Mouse (Mus musculus) kidney, postnatal 4 days (tissue): Measurements from ENCODE around the gene Akap12.

Experiments used
- DNase-seq, 2 experiments: peaks; one replicate each; pipeline ENCODE4 v3.0.0; 2021; ENCODE audit warnings: mixed read lengths in 2 of 2

Akap12 gene

GRCm38 (mm10) chr10:4285752-4286151 lies 19.6 kb downstream of the Akap12 start:
- peak; percentile 19 to 33 for DNase-seq

DNA sequence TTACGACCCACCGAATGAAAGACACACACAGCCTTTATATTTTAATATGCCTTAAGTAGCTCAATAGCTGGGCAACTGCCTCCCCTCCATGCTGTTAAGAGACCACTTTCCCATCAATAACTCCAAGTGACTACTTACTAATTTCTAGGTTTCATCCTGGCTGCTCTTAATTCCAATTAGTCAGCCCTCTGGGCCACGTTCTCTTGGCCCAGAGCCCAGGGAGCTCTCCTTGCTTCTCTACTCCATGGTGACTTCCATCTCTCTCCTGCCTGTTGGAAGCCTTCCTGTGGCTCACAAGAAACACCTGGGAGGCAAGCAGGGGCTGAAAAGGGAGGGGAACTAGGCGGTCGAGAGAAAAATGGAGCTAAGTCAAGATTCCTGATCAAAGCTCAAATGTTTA lies 23.0 kb downstream of the Akap12 start:
- peak; percentile 25 to 31 for DNase-seq

DNA sequence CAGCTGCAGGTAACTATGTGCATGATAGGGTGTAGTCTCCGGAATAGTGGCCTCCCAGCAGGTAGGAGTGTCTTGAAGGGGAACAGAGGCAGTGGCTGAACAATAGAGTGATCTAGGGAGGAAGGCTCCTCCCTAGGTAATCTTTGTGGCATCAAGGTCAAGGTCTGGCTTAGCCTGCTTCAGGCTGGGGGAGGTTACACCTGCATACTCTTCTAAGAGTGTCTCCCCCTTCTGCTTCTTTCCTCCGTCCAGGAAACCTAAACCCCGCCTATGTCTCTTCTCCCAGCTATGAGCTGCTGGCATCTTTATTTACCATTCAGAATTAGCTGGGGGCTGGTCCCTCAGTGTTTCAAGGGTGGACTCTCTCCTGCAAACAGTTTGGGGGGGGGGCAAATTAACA lies 23.5 kb downstream of the Akap12 start:
- DNase-seq: no peak

DNA sequence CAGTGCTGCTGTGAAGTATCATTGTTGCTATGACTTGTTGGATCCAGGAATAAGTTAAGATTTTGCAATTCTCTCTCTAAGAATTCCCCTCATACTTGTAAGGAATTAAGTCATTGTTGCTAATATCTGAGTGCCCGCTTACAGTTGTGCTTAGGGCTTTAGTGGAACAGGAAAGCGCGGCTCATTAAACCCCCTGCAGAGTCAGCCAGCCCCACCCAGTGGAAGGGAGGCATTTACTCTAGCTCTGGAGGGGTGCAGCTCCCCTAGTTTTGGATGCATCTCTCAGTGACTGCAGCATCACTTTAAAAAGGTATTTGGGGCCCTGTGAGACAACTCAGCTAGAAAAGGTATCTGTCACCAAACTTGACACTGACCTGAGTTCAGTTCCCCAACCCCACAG lies 24.0 kb downstream of the Akap12 start:
- DNase-seq: no peak

GRCm38 (mm10) chr10:4290561-4290960 lies 24.4 kb downstream of the Akap12 start:
- no peak for DNase-seq

GRCm38 (mm10) chr10:4293418-4293817 lies 27.2 kb downstream of the Akap12 start:
- DNase-seq: no peak

DNA sequence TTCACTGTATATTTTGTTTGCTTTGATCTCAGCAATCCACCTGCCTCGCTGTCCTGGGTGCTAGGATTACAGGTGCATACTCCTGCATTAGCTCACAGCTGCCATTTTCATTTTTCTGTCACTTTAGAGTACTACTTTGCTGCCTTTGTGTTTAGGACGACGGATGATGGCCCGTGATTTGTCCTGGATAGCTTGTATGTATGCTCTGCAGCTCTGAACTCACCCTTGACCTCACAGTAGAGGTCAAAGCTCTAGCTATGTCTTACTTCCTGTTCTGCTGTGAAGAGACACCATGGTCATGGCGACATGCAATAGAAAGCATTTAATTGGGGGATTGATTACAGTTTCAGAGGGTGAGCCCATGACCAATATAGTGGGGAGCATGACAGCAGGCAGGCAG lies 37.4 kb downstream of the Akap12 start:
- no peak for DNase-seq

DNA sequence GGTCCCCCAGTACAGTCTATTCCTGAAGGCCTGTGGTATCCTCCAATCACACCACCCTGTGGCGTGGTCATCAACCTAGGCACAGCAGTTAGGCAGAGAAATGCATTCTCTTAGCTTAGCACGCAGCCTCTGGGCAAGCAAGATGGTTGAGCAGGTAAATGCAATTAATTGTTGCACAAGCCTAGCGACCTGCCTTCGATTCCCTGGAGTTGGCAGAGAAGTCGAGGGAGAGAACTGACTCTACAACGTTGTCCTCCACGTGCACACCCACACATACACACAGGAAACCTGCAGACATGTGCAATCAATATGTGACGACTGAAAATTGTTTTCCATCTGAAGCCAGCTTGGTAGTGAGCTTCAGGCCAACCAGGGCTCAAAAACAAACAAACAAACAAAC lies 57.7 kb downstream of the Akap12 start:
- DNase-seq: no peak

DNA sequence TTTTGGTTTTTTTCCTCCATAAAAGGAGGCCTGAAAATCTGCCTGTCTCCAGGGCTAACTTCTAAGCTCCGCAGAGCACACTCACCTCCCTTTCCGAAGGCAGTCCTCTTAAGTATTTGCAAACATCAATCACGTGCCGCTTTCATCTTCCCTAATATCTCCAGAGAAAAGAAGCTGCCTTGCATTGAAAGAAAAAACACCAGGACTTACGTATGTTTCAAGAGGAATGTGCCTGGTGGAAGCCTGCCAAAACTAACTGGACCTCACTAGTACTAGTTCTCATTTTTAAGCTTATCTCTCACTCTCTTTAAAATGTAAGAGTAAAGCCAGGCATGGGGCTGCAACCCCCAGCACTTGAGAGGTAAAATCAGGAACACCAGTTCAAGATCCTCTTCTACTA lies 59.4 kb downstream of the Akap12 start:
- DNase-seq: peak; percentile 28 to 57

GRCm38 (mm10) chr10:4327716-4328115 lies 61.5 kb downstream of the Akap12 start:
- no peak for DNase-seq

DNA sequence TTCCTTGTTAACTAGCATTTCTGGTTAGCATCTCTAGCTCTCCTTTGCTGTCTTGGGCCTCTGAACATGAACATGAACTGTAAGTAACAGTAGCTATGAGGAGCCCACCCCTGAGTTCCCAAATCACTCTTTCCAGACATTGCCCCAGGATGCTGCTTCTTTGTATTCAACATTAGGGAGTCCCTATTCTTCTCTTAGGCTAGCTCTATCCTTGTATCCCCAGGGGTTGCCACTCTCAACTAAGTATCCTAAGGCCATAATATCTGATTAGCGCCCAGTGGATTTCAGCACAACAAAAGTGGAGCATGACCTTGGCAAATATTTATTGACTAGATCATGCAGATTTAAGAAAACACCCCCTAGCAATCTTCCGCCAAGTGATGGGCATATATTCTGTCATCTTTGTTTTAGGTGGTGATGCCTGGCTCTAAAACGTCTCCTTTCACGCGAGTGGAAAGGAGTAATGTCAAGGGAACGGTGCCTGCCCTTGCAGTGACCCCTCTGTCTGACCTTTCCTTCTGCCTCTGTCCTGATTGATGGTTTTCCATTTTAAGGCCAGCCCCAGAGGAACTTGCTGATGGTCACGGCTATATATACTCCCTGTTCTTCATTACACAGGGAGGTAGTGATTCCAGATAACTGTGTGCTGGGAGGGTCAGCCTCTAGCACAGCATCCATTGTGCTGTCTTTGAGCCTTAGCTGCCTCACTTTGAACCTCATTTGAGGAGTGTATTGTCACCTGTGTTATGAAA lies 66.2 kb downstream of the Akap12 start:
- DNase-seq: no peak

GRCm38 (mm10) chr10:4333319-4333718 lies 67.1 kb downstream of the Akap12 start:
- peak; percentile 73 to 80 for DNase-seq

DNA sequence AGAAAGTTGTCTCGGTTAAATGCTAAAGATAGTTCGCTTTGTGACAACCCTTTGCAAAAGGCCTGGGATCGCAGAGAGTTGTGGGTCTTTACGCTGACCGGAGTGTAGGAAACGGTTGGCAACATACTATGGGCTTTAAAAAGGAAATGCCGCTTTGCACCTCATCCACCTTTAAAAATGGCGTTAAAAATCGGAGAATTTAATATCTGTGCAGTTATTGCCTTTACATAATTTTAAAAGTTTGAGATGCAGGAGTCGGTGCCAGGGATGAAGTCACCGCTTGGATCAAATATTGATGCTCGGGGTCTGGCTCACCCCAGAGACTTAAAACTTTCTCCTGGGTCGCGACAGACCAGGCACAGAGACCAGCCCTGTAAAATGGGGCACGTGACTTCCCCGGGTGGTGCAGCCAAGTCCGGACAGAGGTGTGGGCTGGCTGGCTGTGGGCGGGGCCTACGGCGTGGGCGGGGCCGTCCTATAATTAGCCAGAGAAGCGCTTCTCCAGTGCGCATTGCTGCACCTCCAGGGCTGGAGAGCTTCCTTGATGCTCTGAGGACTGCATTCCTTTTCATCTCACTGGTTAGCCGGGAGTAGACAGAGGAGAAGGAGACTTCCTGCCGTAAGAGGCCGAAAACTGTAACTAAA lies 68.0 kb downstream of the Akap12 start:
- DNase-seq: peak; percentile 93 to 96

GRCm38 (mm10) chr10:4338863-4339461 lies 72.8 kb downstream of the Akap12 start:
- peak; percentile 67 to 76 for DNase-seq

GRCm38 (mm10) chr10:4341430-4341829 lies 75.2 kb downstream of the Akap12 start:
- DNase-seq: peak; percentile 62 to 76

- DNase-seq: peak; percentile 94 to 96
Observed at GRCm38 (mm10) chr10:4346489-4347135, 80.4 kb downstream of the Akap12 start.

GRCm38 (mm10) chr10:4347136-4347492 lies 80.9 kb downstream of the Akap12 start:
- no peak for DNase-seq

DNA sequence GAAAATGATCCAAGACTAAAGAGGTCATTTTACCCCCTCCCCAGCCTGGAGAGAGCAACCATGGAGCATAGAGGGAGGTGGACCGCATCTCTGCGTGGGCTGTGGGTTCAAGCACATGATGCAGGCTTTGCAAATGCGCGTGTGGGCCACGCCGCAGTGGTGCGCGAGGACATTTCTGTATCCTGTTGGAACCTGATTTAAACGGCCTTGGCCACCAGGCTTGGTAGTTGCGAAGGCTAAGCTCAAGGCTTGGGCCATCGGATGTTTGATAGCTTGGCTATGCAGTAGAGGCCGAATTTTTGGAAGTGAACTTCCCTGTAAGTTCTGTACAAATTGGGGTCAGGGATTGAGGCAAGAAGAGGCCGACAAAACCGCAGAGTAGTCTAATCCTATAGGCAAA lies 81.4 kb downstream of the Akap12 start:
- DNase-seq: no peak

- DNase-seq: no peak
Observed at GRCm38 (mm10) chr10:4354371-4355260, 88.4 kb downstream of the Akap12 start.

- no peak for DNase-seq
Observed at GRCm38 (mm10) chr10:4355882-4356451, 89.8 kb downstream of the Akap12 start.

DNA sequence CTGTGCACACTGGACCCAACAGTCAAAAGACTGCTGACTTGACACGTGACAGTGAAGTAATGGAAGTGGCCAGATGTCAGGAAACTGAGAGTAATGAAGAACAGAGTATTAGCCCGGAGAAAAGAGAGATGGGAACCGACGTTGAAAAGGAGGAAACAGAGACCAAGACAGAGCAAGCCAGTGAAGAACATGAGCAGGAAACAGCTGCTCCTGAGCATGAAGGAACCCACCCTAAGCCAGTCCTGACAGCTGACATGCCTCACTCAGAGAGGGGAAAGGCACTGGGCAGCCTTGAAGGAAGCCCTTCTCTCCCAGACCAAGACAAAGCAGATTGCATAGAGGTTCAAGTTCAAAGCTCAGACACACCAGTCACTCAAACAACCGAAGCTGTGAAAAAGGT lies 90.5 kb downstream of the Akap12 start:
- DNase-seq: no peak

DNA sequence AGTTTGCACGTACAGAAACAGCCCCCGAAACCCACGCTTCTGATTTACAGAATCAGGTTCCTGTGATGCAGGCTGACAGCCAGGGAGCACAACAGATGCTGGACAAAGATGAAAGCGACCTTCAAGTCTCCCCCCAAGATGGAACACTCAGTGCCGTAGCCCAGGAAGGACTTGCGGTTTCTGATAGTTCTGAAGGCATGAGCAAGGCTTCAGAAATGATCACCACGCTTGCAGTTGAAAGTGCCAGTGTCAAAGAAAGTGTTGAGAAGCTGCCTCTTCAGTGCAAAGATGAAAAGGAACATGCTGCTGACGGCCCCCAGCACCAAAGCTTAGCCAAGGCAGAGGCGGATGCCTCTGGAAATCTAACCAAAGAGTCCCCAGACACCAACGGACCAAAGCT lies 91.3 kb downstream of the Akap12 start:
- DNase-seq: no peak
